Mouse (Mus musculus) hindbrain, embryonic 13.5 days (tissue): Measurements from ENCODE around the gene Taar9. TPM values are rescaled to one million over a fixed set of nuclear protein-coding genes. Genes with fewer than 3 reads are reported as not detected.

ENCODE experiments used
- polyA plus RNA-seq: library from polyadenylated mRNA; unstranded; fragments of >200 nt; fragmentation: Nextera tagmentation; extraction: Ambion mirVana; gene quantifications from 2 replicates; pipeline ENCODE4 v1.2.1, GENCODE M21; 2015

Gene Taar9
- polyA plus RNA-seq, 1 experiment from 2014 or later: not detected

Other genes with a start within 250 kb of the Taar9 start
- 0.09 and 0.21 TPM in 2 replicates for gene Vnn1, start 214.8 kb downstream of the Taar9 start, polyA plus RNA-seq
- gene Taar1, start 189.2 kb downstream of the Taar9 start, polyA plus RNA-seq: not detected in 2 replicates
- gene Taar2, start 171.0 kb downstream of the Taar9 start, polyA plus RNA-seq: not detected in 2 replicates
- gene Taar3, start 160.0 kb downstream of the Taar9 start, polyA plus RNA-seq: not detected in 2 replicates
- not detected in 2 replicates for gene Taar4, start 149.0 kb downstream of the Taar9 start, polyA plus RNA-seq
- not detected in 2 replicates for gene Taar5, start 138.8 kb downstream of the Taar9 start, polyA plus RNA-seq
- not detected in 2 replicates for gene Taar6, start 123.9 kb downstream of the Taar9 start, polyA plus RNA-seq
- gene Taar7a, start 116.1 kb downstream of the Taar9 start, polyA plus RNA-seq: not detected in 2 replicates
- gene Taar7b, start 109.6 kb downstream of the Taar9 start, polyA plus RNA-seq: not detected in 2 replicates
- not detected in 2 replicates for gene Taar7d, start 82.3 kb downstream of the Taar9 start, polyA plus RNA-seq
- not detected in 2 replicates for gene Taar7e, start 71.9 kb downstream of the Taar9 start, polyA plus RNA-seq
- gene Taar7f, start 60.0 kb downstream of the Taar9 start, polyA plus RNA-seq: not detected in 2 replicates
- not detected in 2 replicates for gene Taar8a, start 33.0 kb downstream of the Taar9 start, polyA plus RNA-seq
- gene Taar8b, start 17.2 kb downstream of the Taar9 start, polyA plus RNA-seq: not detected in 2 replicates
- gene Taar8c, start 7.6 kb downstream of the Taar9 start, polyA plus RNA-seq: not detected in 2 replicates
- 273 and 279 TPM in 2 replicates for gene Stx7, start 39.8 kb upstream of the Taar9 start, polyA plus RNA-seq
- gene Moxd1, start 114.0 kb upstream of the Taar9 start, polyA plus RNA-seq: 8.6 and 9.6 TPM in 2 replicates